Mouse (Mus musculus) bone marrow macrophage, adult 2 months (primary cell): ENCODE data around the gene Bet1l.

Experiments
- CTCF ChIP-seq: IDR thresholded peaks from 2 replicates; pipeline ENCODE4 v1.5.1; 2012; ENCODE audit warnings: low read depth, mild to moderate bottlenecking, low read length, moderate library complexity
- POLR2A ChIP-seq: IDR thresholded peaks from 2 replicates; pipeline ENCODE4 v1.6.1; 2012; ENCODE audit warnings: mild to moderate bottlenecking, low read depth, low read length, borderline replicate concordance

GRCm38 (mm10) chr7:140828171-140828881, 29.1 kb downstream of the Bet1l start:
- TF ChIP-seq CTCF (no peak), POLR2A (no peak)
